Mouse (Mus musculus): ENCODE results near the gene Nrxn3. TPM values are rescaled to one million over a fixed set of nuclear protein-coding genes. Genes with fewer than 3 reads are reported as not detected.

Nrxn3 gene
- polyA plus RNA-seq, 1 experiment from 2014 or later, result 0.72 TPM

DNA sequence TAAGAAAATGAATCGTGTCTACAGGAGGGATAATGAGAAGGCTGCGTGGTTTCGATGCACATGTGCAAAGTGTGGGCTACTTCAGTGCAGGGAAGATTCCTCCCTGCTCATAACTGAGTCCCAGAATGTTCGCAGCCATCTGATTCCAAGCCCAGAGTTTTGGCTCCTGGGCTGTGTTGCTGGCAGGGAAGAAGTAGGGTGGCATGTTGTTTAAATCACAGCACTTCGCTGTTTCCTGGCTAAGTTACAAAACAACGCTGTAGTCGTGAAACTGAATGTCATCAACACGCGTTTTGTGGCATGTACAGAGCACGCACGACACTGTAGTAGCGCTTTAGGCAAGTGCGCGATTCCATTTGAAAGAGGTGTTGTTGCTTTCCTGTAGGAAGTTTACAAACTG is 999.8 kb downstream of the Nrxn3 start:
- no peaks in the 10 kb centered on the region for H3K27me3 ChIP-seq (ENCODE audit: insufficient read depth, low read length)
- H3K27ac ChIP-seq (ENCODE audit: low read depth), result no peak overlapping the region
- TF ChIP-seq EP300 (IDR thresholded peaks at IDR 0.05; ENCODE audit: low read depth) (no peak), CTCF (IDR thresholded peaks at IDR 0.05; ENCODE audit: low read depth) (no peak)
- H3K4me3 ChIP-seq (ENCODE audit: low read depth, low read length), result no peak overlapping the region
- ATAC-seq (no peak), DNase-seq (no peak)
- H3K36me3 ChIP-seq (replicated peaks; ENCODE audit: insufficient read depth, low read length), result no peaks in the 10 kb centered on the region
- no peaks in the 10 kb centered on the region for H3K4me1 ChIP-seq (ENCODE audit: insufficient read depth)
- H3K4me2 ChIP-seq (ENCODE audit: low read depth, low read length), result no peak overlapping the region
- WGBS (ENCODE audit: insufficient replicate concordance), result 82% methylated on average over 14 of the region's 14 CpGs
- H3K9me3 ChIP-seq (ENCODE audit: low read length), result no peaks in the 10 kb centered on the region
- no peak overlapping the region for H3K9ac ChIP-seq (replicated peaks)

- 48% methylated on average over 3 of the region's 3 CpGs for WGBS (ENCODE audit: insufficient replicate concordance)
- H3K4me2 ChIP-seq (ENCODE audit: low read depth, low read length), result no peak overlapping the region
- DNase-seq (no peak), ATAC-seq (no peak)
- no peaks in the 10 kb centered on the region for H3K27me3 ChIP-seq (ENCODE audit: insufficient read depth, low read length)
- H3K9ac ChIP-seq (replicated peaks), result no peak overlapping the region
- no peaks in the 10 kb centered on the region for H3K4me1 ChIP-seq (ENCODE audit: insufficient read depth)
- H3K27ac ChIP-seq (ENCODE audit: low read depth), result no peak overlapping the region
- H3K9me3 ChIP-seq (ENCODE audit: low read length), result no peaks in the 10 kb centered on the region
- no peaks in the 10 kb centered on the region for H3K36me3 ChIP-seq (replicated peaks; ENCODE audit: insufficient read depth, low read length)
- TF ChIP-seq EP300 (IDR thresholded peaks at IDR 0.05; ENCODE audit: low read depth) (no peak), CTCF (IDR thresholded peaks at IDR 0.05; ENCODE audit: low read depth) (no peak)
- H3K4me3 ChIP-seq (ENCODE audit: low read depth, low read length), result no peak overlapping the region
Measured at GRCm38 (mm10) chr12:89724048-89724447, 1001.4 kb downstream of the Nrxn3 start.

- H3K27ac ChIP-seq (ENCODE audit: low read depth), result no peak overlapping the region
- TF ChIP-seq CTCF (IDR thresholded peaks at IDR 0.05; ENCODE audit: low read depth) (no peak), EP300 (IDR thresholded peaks at IDR 0.05; ENCODE audit: low read depth) (no peak)
- H3K4me3 ChIP-seq (ENCODE audit: low read depth, low read length), result no peak overlapping the region
- H3K27me3 ChIP-seq (ENCODE audit: insufficient read depth, low read length), result no peaks in the 10 kb centered on the region
- WGBS (ENCODE audit: insufficient replicate concordance), result 60% methylated on average over 1 of the region's 1 CpGs
- no peaks in the 10 kb centered on the region for H3K9me3 ChIP-seq (ENCODE audit: low read length)
- ATAC-seq (no peak), DNase-seq (no peak)
- H3K36me3 ChIP-seq (replicated peaks; ENCODE audit: insufficient read depth, low read length), result no peaks in the 10 kb centered on the region
- no peak overlapping the region for H3K4me2 ChIP-seq (ENCODE audit: low read depth, low read length)
- H3K9ac ChIP-seq (replicated peaks), result no peak overlapping the region
- no peaks in the 10 kb centered on the region for H3K4me1 ChIP-seq (ENCODE audit: insufficient read depth)
Measured at GRCm38 (mm10) chr12:89742326-89742725, 1019.6 kb downstream of the Nrxn3 start.

DNA sequence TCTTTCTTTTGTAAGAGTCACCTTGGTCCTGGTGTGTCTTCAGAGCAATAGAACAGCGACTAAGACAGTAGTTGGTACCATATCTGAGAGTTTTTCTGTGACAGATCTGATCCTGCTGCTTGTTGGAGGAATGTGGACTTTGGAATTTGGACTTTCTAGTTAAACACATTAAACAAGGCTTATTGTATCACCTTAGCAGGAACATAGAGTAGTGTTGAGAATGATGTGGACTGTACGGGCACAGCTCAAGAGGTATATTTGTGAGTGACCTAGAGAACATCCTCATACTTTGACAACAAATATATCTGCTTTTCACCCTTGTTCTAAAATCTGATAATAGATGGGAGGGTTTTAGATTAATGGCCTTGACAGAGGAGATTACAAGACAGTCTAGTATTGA is 1020.1 kb downstream of the Nrxn3 start:
- Histone ChIP-seq H3K4me3 (ENCODE audit: low read depth, low read length) (no peak overlapping the region), H3K9me3 (ENCODE audit: low read length) (no peaks in the 10 kb centered on the region), H3K4me2 (ENCODE audit: low read depth, low read length) (no peak overlapping the region), H3K4me1 (ENCODE audit: insufficient read depth) (no peaks in the 10 kb centered on the region), H3K9ac (replicated peaks) (no peak overlapping the region), H3K36me3 (replicated peaks; ENCODE audit: insufficient read depth, low read length) (no peaks in the 10 kb centered on the region), H3K27ac (ENCODE audit: low read depth) (no peak overlapping the region), H3K27me3 (ENCODE audit: insufficient read depth, low read length) (no peaks in the 10 kb centered on the region)
- no peak for TF ChIP-seq CTCF (IDR thresholded peaks at IDR 0.05; ENCODE audit: low read depth)
- TF ChIP-seq EP300 (IDR thresholded peaks at IDR 0.05; ENCODE audit: low read depth), result no peak
- DNase-seq, result no peak
- no peak for ATAC-seq
- 64% methylated on average over 2 of the region's 2 CpGs for WGBS (ENCODE audit: insufficient replicate concordance)

GRCm38 (mm10) chr12:89764191-89765082 is 1041.8 kb downstream of the Nrxn3 start:
- no peak for DNase-seq
- no peak for ATAC-seq
- WGBS (ENCODE audit: insufficient replicate concordance), result 49% methylated on average over 10 of the region's 10 CpGs
- H3K27ac ChIP-seq (ENCODE audit: low read depth), result no peak overlapping the region
- TF ChIP-seq CTCF (IDR thresholded peaks at IDR 0.05; ENCODE audit: low read depth), result no peak
- H3K9me3 ChIP-seq (ENCODE audit: low read length), result no peaks in the 10 kb centered on the region
- H3K4me2 ChIP-seq (ENCODE audit: low read depth, low read length), result no peak overlapping the region
- no peak overlapping the region for H3K9ac ChIP-seq (replicated peaks)
- no peak overlapping the region for H3K4me3 ChIP-seq (ENCODE audit: low read depth, low read length)
- H3K36me3 ChIP-seq (replicated peaks; ENCODE audit: insufficient read depth, low read length), result no peaks in the 10 kb centered on the region
- H3K27me3 ChIP-seq (ENCODE audit: insufficient read depth, low read length), result no peaks in the 10 kb centered on the region
- H3K4me1 ChIP-seq (ENCODE audit: insufficient read depth), result no peaks in the 10 kb centered on the region

GRCm38 (mm10) chr12:89765179-89765578 is 1042.5 kb downstream of the Nrxn3 start:
- Histone ChIP-seq H3K27ac (ENCODE audit: low read depth) (no peak overlapping the region), H3K27me3 (ENCODE audit: insufficient read depth, low read length) (no peaks in the 10 kb centered on the region), H3K4me1 (ENCODE audit: insufficient read depth) (no peaks in the 10 kb centered on the region), H3K9me3 (ENCODE audit: low read length) (no peaks in the 10 kb centered on the region), H3K4me3 (ENCODE audit: low read depth, low read length) (no peak overlapping the region), H3K9ac (replicated peaks) (no peak overlapping the region), H3K4me2 (ENCODE audit: low read depth, low read length) (no peak overlapping the region), H3K36me3 (replicated peaks; ENCODE audit: insufficient read depth, low read length) (no peaks in the 10 kb centered on the region)
- WGBS (ENCODE audit: insufficient replicate concordance), result 58% methylated on average over 2 of the region's 2 CpGs
- DNase-seq (no peak), ATAC-seq (no peak)
- TF ChIP-seq EP300 (IDR thresholded peaks at IDR 0.05; ENCODE audit: low read depth) (no peak), CTCF (IDR thresholded peaks at IDR 0.05; ENCODE audit: low read depth) (no peak)

All from liver, postnatal 0 days (tissue).